14 mouse cellular contexts compared by ENCODE assay signal in the genomic region with DNA sequence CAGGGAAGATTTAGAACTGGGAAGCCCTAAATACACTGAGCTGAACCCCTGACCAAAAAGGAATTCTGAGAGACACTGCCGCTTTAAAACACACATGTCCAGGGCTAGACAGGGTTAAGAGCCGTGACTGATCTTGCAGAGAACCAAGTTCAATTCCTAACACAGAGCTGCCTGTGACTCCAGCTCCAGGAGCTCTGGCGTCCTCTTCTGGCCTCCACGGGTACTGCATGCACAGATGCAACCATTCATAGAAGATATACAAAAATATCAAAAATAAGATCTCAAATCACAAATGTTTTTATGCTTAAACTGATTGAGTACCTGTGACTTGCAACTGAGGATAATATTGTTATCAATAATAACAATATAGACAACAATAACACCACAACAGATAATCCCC. TPM values are rescaled to one million over a fixed set of nuclear protein-coding genes. Genes with fewer than 3 reads are reported as not detected.
DNase-seq lines count a peak whose midpoint lies in the region; ATAC-seq and TF ChIP-seq lines count a peak whose summit lies in the region.
"Had no signal": no experiment of that assay in that cellular context is flagged by ENCODE, and none has a peak within 500 bp of the region (broad histone marks: within the 10 kb centered on the region; RNA-seq: fewer than 3 reads in every experiment).

No protein-coding gene starts in this region.

- no peak for TF ChIP-seq EP300 in heart, postnatal 0 days (IDR thresholded peaks at IDR 0.05; ENCODE audit: low read depth)
- TF ChIP-seq EP300 in lung, postnatal 0 days (IDR thresholded peaks at IDR 0.05): no peak
- no peak for TF ChIP-seq EP300 in liver, postnatal 0 days (IDR thresholded peaks at IDR 0.05; ENCODE audit: low read depth)

- H3K4me1 ChIP-seq in heart, postnatal 0 days (ENCODE audit: control insufficient read depth, insufficient read depth): peaks cover 9% of the 10 kb centered on the region; the same call in 1 of the 2 replicates
- peaks cover 18% of the 10 kb centered on the region; the same call in 1 of the 2 replicates for H3K4me1 ChIP-seq in lung, postnatal 0 days (ENCODE audit: insufficient read depth, low read depth, low read length)
- peaks cover 53% of the 10 kb centered on the region for H3K4me1 ChIP-seq in G1E (ENCODE audit: insufficient read depth, low read depth, low read length)
- peaks cover 5% of the 10 kb centered on the region; the same call in 1 of the 2 replicates for H3K4me1 ChIP-seq in liver, postnatal 0 days (ENCODE audit: insufficient read depth)
- H3K4me1 ChIP-seq in embryonic facial prominence, embryonic 10.5 days: peaks cover 17% of the 10 kb centered on the region
- no peaks in the 10 kb centered on the region for H3K4me1 ChIP-seq in midbrain, embryonic 16.5 days (ENCODE audit: control insufficient read depth, insufficient read depth, low read length)

- H3K9ac ChIP-seq in heart, postnatal 0 days (replicated peaks; ENCODE audit: low read depth, low read length): no peak overlapping the region
- H3K9ac ChIP-seq in lung, postnatal 0 days (replicated peaks; ENCODE audit: low read depth): no peak overlapping the region
- no peak overlapping the region for H3K9ac ChIP-seq in liver, postnatal 0 days (replicated peaks)
- no peak overlapping the region for H3K9ac ChIP-seq in midbrain, embryonic 16.5 days (ENCODE audit: low read depth, low read length)
- H3K9ac ChIP-seq: heart, embryonic 13.5 days; hindbrain, embryonic 13.5 days; liver, embryonic 15.5 days had no signal

- ATAC-seq in heart, postnatal 0 days (ENCODE audit: insufficient read depth, low read depth): no peak
- ATAC-seq in lung, postnatal 0 days: no peak
- ATAC-seq in G1E (ENCODE audit: extremely low read depth, insufficient number of reproducible peaks, low FRiP score, poor library complexity, severe bottlenecking): no peak
- ATAC-seq in liver, postnatal 0 days: no peak
- ATAC-seq in midbrain, embryonic 16.5 days: no peak

- H3K27ac ChIP-seq in heart, postnatal 0 days (ENCODE audit: low read depth): no peak overlapping the region
- H3K27ac ChIP-seq in lung, postnatal 0 days (ENCODE audit: low read length): no peak overlapping the region
- H3K27ac ChIP-seq in liver, postnatal 0 days (ENCODE audit: low read depth): no peak overlapping the region
- no peak overlapping the region for H3K27ac ChIP-seq in embryonic facial prominence, embryonic 10.5 days (replicated peaks)
- H3K27ac ChIP-seq in midbrain, embryonic 16.5 days (ENCODE audit: low read length): no peak overlapping the region
- H3K27ac ChIP-seq: heart, embryonic 13.5 days; hindbrain, embryonic 13.5 days; liver, embryonic 15.5 days had no signal

- DNase-seq in heart, postnatal 0 days (ENCODE audit: low spot score): no peak
- DNase-seq in heart, adult 8-10 months (ENCODE audit: low spot score): no peak
- DNase-seq in lung, postnatal 0 days (ENCODE audit: low spot score): no peak
- DNase-seq in lung, adult 18-20 months: no peak
- DNase-seq in G1E (ENCODE audit: low spot score): no peak
- DNase-seq in liver, postnatal 0 days: peak; percentile 31
- no peak for DNase-seq in embryonic facial prominence, embryonic 10.5 days (ENCODE audit: low spot score)
- DNase-seq: embryo, embryonic 11 days; kidney, postnatal 14 days; thymus, postnatal 36 days had no signal

- no peaks in the 10 kb centered on the region for H3K9me3 ChIP-seq in heart, postnatal 0 days (replicated peaks; ENCODE audit: control insufficient read depth, low read length)
- no peaks in the 10 kb centered on the region for H3K9me3 ChIP-seq in lung, postnatal 0 days (ENCODE audit: low read length)
- H3K9me3 ChIP-seq in G1E (replicated peaks): no peaks in the 10 kb centered on the region
- H3K9me3 ChIP-seq in liver, postnatal 0 days (ENCODE audit: low read length): no peaks in the 10 kb centered on the region
- no peaks in the 10 kb centered on the region for H3K9me3 ChIP-seq in embryonic facial prominence, embryonic 10.5 days
- no peaks in the 10 kb centered on the region for H3K9me3 ChIP-seq in midbrain, embryonic 16.5 days (replicated peaks; ENCODE audit: control insufficient read depth, low read length, poor library complexity, severe bottlenecking)
- H3K9me3 ChIP-seq: heart, embryonic 13.5 days; hindbrain, embryonic 13.5 days; liver, embryonic 15.5 days had no signal

- 83% methylated on average over 4 of the region's 4 CpGs for WGBS in heart, postnatal 0 days
- 84% methylated on average over 4 of the region's 4 CpGs for WGBS in lung, postnatal 0 days
- 81% methylated on average over 4 of the region's 4 CpGs for WGBS in liver, postnatal 0 days (ENCODE audit: insufficient replicate concordance)
- 84% methylated on average over 4 of the region's 4 CpGs for WGBS in embryonic facial prominence, embryonic 10.5 days
- WGBS in midbrain, embryonic 16.5 days: 91% methylated on average over 4 of the region's 4 CpGs

- no peaks in the 10 kb centered on the region for H3K36me3 ChIP-seq in heart, postnatal 0 days (replicated peaks; ENCODE audit: control insufficient read depth, insufficient read depth, low read length)
- no peaks in the 10 kb centered on the region for H3K36me3 ChIP-seq in lung, postnatal 0 days (ENCODE audit: insufficient read depth, low read length)
- H3K36me3 ChIP-seq in G1E (replicated peaks): peaks cover 16% of the 10 kb centered on the region
- no peaks in the 10 kb centered on the region for H3K36me3 ChIP-seq in liver, postnatal 0 days (replicated peaks; ENCODE audit: insufficient read depth, low read length)
- no peaks in the 10 kb centered on the region for H3K36me3 ChIP-seq in embryonic facial prominence, embryonic 10.5 days (replicated peaks)
- H3K36me3 ChIP-seq in midbrain, embryonic 16.5 days (ENCODE audit: control insufficient read depth, insufficient read depth, low read length): no peaks in the 10 kb centered on the region
- H3K36me3 ChIP-seq: heart, embryonic 13.5 days; hindbrain, embryonic 13.5 days; liver, embryonic 15.5 days had no signal

- H3K27me3 ChIP-seq in heart, postnatal 0 days (ENCODE audit: control insufficient read depth, insufficient read depth, low read length): no peaks in the 10 kb centered on the region
- H3K27me3 ChIP-seq in lung, postnatal 0 days (replicated peaks; ENCODE audit: insufficient read depth, low read length): no peaks in the 10 kb centered on the region
- no peaks in the 10 kb centered on the region for H3K27me3 ChIP-seq in G1E (ENCODE audit: insufficient read depth, low read length)
- no peaks in the 10 kb centered on the region for H3K27me3 ChIP-seq in liver, postnatal 0 days (ENCODE audit: insufficient read depth, low read length)
- no peaks in the 10 kb centered on the region for H3K27me3 ChIP-seq in embryonic facial prominence, embryonic 10.5 days (replicated peaks; ENCODE audit: low read depth, poor library complexity, severe bottlenecking)
- no peaks in the 10 kb centered on the region for H3K27me3 ChIP-seq in midbrain, embryonic 16.5 days (ENCODE audit: control insufficient read depth, insufficient read depth, low read depth, low read length)
- H3K27me3 ChIP-seq: heart, embryonic 13.5 days; hindbrain, embryonic 13.5 days; liver, embryonic 15.5 days had no signal

- peak; percentile 18 for TF ChIP-seq CTCF in heart, postnatal 0 days (IDR thresholded peaks at IDR 0.05; ENCODE audit: low read depth)
- peak; percentile 72 for TF ChIP-seq CTCF in lung, postnatal 0 days (IDR thresholded peaks at IDR 0.05)
- peak; percentile 77 for TF ChIP-seq CTCF in G1E (IDR thresholded peaks at IDR 0.05; ENCODE audit: low read depth, low read length)
- peak; percentile 56 for TF ChIP-seq CTCF in liver, postnatal 0 days (IDR thresholded peaks at IDR 0.05; ENCODE audit: low read depth)

- H3K4me3 ChIP-seq in heart, postnatal 0 days (ENCODE audit: low read depth, low read length): no peak overlapping the region
- no peak overlapping the region for H3K4me3 ChIP-seq in lung, postnatal 0 days (ENCODE audit: low read depth, low read length)
- H3K4me3 ChIP-seq in G1E (ENCODE audit: low read depth, low read length): no peak overlapping the region
- no peak overlapping the region for H3K4me3 ChIP-seq in liver, postnatal 0 days (ENCODE audit: low read depth, low read length)
- no peak overlapping the region for H3K4me3 ChIP-seq in embryonic facial prominence, embryonic 10.5 days
- H3K4me3 ChIP-seq in midbrain, embryonic 16.5 days (ENCODE audit: low read depth, low read length): no peak overlapping the region
- H3K4me3 ChIP-seq: heart, embryonic 13.5 days; hindbrain, embryonic 13.5 days; liver, embryonic 15.5 days had no signal

- no peak overlapping the region for H3K4me2 ChIP-seq in heart, postnatal 0 days (ENCODE audit: low read depth, low read length)
- no peak overlapping the region for H3K4me2 ChIP-seq in lung, postnatal 0 days (replicated peaks; ENCODE audit: low read depth, low read length)
- H3K4me2 ChIP-seq in liver, postnatal 0 days (ENCODE audit: low read depth, low read length): no peak overlapping the region
- no peak overlapping the region for H3K4me2 ChIP-seq in midbrain, embryonic 16.5 days (ENCODE audit: low read length)
- H3K4me2 ChIP-seq: heart, embryonic 13.5 days; hindbrain, embryonic 13.5 days; liver, embryonic 15.5 days had no signal

RNA-seq across cellular contexts. Expression of gene Dock9, which starts 20.9 kb away (rescaled TPM):
- total RNA-seq in heart, postnatal 0 days (2014; rRNA removed; ENCODE audit: low replicate concordance): 20.5 and 25.4 TPM in 2 replicates
- polyA plus RNA-seq in heart, postnatal 0 days (2015; fragmentation: Nextera tagmentation; extraction: Ambion mirVana): 3.8 and 4.1 TPM in 2 replicates
- total RNA-seq in heart, adult 8-10 months (2022): 10 to 100 TPM; 23.6 to 29.0 (median 26.3) TPM
- polyA plus RNA-seq in lung, postnatal 0 days (2015; fragmentation: Nextera tagmentation; extraction: Ambion mirVana): 19.8 and 22.4 TPM in 2 replicates
- total RNA-seq in G1E (2014; fragmentation: Nextera tagmentation) (21.7 and 26.0 TPM in 2 replicates), G1E (2017) (9.3 and 10.2 TPM in 2 replicates)
- 2.7 and 3.4 TPM in 2 replicates for polyA plus RNA-seq in G1E (2012)
- polyA plus RNA-seq in liver, postnatal 0 days (2015; fragmentation: Nextera tagmentation; extraction: Ambion mirVana): 1.4 TPM in 2 replicates
- polyA plus RNA-seq in embryonic facial prominence, embryonic 10.5 days (2016; fragmentation: Nextera tagmentation; extraction: Ambion mirVana): 4.0 and 4.1 TPM in 2 replicates
- polyA plus RNA-seq in midbrain, embryonic 16.5 days (2015; fragmentation: Nextera tagmentation; extraction: Ambion mirVana): 15.5 and 17.9 TPM in 2 replicates

Comparison
In these comparisons a context has a peak if more than half of its experiments do, and no peak if none do; other contexts are left out.
1. CTCF ChIP-seq: peak in every context shown above with its lines; median percentile 77 in G1E; 72 in lung, postnatal 0 days; 56 in liver, postnatal 0 days; 18 in heart, postnatal 0 days.